Mouse (Mus musculus) spleen, embryonic (tissue): ENCODE data around the gene Nphs2.

Experiments used
- CTCF ChIA-PET: fragments of 350-600 bp; sonication (Branson Sonifier 250); formaldehyde crosslinking; loops from one replicate; lab custom pipeline; 2022; lab: Charles Lee

The Nphs2 gene

GRCm38 (mm10) chr1:156365740-156366139 lies 55.2 kb downstream of the Nphs2 start, which contains the start of gene Gm2000:
Gm2000 (plus strand) TSS chr1:156366040.
- CTCF ChIA-PET = no interaction called here
